Mouse (Mus musculus) hindbrain, postnatal 0 days (tissue): ENCODE results near the gene Gm10260. TPM values are rescaled to one million over a fixed set of nuclear protein-coding genes. Genes with fewer than 3 reads are reported as not detected.
A peak's percentile ranks its signal among the peaks of the same experiment; 100 is the strongest.

Experiments
- ATAC-seq: fragments of 200-750 bp; cut with Nextera tagmentation; 2 replicates; pipeline ENCODE4 v1.8.0; 2017; ENCODE audit warnings: mild to moderate bottlenecking, moderate TSS enrichment, moderate library complexity
- DNase-seq: peaks from one replicate; pipeline ENCODE4 v3.0.0-alpha.2; 2015; ENCODE audit warnings: low spot score
- H3K27ac ChIP-seq: fragments of 300-500 bp; sonication (generic); 2 replicates; pipeline ENCODE4 v1.5.1; 2014; ENCODE audit warnings: mild to moderate bottlenecking
- H3K27me3 ChIP-seq: fragments of 300-500 bp; sonication (generic); 2 replicates; pipeline ENCODE4 v1.6.1; 2014; ENCODE audit warnings: low read length, mixed read lengths; ENCODE audit not compliant: insufficient read depth
- H3K36me3 ChIP-seq: fragments of 300-500 bp; sonication (generic); 2 replicates; pipeline ENCODE4 v1.6.1; 2014; ENCODE audit warnings: low read length, mixed read lengths; ENCODE audit not compliant: insufficient read depth
- H3K4me1 ChIP-seq: fragments of 300-500 bp; sonication (generic); 2 replicates; pipeline ENCODE4 v1.6.1; 2014; ENCODE audit warnings: antibody characterized with exemption, low read length, mixed read lengths; ENCODE audit not compliant: insufficient read depth
- H3K4me2 ChIP-seq: fragments of 300-500 bp; sonication (generic); 2 replicates; pipeline ENCODE4 v1.6.1; 2014; ENCODE audit warnings: low read depth, mild to moderate bottlenecking, low read length, moderate library complexity, mixed read lengths
- H3K4me3 ChIP-seq: fragments of 300-500 bp; sonication (generic); 2 replicates; pipeline ENCODE4 v1.5.1; 2014; ENCODE audit warnings: low read length
- H3K9ac ChIP-seq: fragments of 300-500 bp; sonication (generic); replicated peaks from 2 replicates; pipeline ENCODE4 v1.6.1; 2014; ENCODE audit warnings: mild to moderate bottlenecking, low read length, moderate library complexity, mixed read lengths
- H3K9me3 ChIP-seq: fragments of 300-500 bp; sonication (generic); 2 replicates; pipeline ENCODE4 v1.6.1; 2016; ENCODE audit warnings: low read length, mixed read lengths
- CTCF ChIP-seq: IDR thresholded peaks from 2 replicates; pipeline ENCODE4 v1.5.1; 2016; ENCODE audit warnings: antibody characterized with exemption, control low read depth, low read depth
- WGBS: fragments of 180-500 bp; shearing (Covaris S2); extraction: QIAGEN DNeasy Blood & Tissue Kit; methylation state at CpG from one replicate; pipeline ENCODE4 v1.1.7; 2014; 5-methylcytosine and 5-hydroxymethylcytosine counted together
- polyA plus RNA-seq: library from polyadenylated mRNA; unstranded; fragments of >200 nt; fragmentation: Nextera tagmentation; extraction: Ambion mirVana; gene quantifications from 2 replicates; pipeline ENCODE4 v1.2.1, GENCODE M21; 2015
- total RNA-seq: library from RNA; depleted of rRNA; stranded (reverse); fragments of >200 nt; gene quantifications from 2 replicates; pipeline ENCODE4 v1.2.3, GENCODE M21; 2014

Gm10260 gene
- total and polyA plus RNA-seq, 2 experiments from 2014 or later: 4.0 to 196 TPM

DNA sequence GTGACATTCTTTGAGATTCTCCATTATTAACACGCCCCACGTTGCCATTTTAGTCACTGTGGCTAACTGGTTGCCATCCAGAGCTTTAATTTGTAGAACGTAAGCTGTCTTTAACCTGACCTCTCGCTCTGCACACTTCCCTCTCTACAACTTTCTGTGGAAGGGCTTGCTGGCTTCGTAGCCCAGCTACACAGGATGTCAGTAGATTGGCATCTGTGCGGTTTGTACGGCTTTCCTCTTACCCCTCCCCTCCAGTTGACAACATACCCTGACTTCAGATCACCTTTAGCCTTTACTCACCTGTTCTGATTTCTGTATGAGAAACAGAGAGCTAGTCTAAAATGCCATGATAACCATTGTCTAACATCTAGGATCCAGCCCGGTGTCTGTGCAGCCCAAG is 1.7 kb upstream of the Gm10260 start:
- no peaks in the 10 kb centered on the region for H3K9me3 ChIP-seq
- TF ChIP-seq CTCF: no peak
- ATAC-seq (no peak), DNase-seq (no peak)
- 94% methylated on average over 8 of the region's 8 CpGs for WGBS
- no peaks in the 10 kb centered on the region for H3K27me3 ChIP-seq
- H3K4me1 ChIP-seq: no peaks in the 10 kb centered on the region
- no peak overlapping the region for H3K4me3 ChIP-seq
- H3K4me2 ChIP-seq: no peak overlapping the region
- H3K27ac ChIP-seq: no peak overlapping the region
- no peaks in the 10 kb centered on the region for H3K36me3 ChIP-seq
- H3K9ac ChIP-seq: no peak overlapping the region

DNA sequence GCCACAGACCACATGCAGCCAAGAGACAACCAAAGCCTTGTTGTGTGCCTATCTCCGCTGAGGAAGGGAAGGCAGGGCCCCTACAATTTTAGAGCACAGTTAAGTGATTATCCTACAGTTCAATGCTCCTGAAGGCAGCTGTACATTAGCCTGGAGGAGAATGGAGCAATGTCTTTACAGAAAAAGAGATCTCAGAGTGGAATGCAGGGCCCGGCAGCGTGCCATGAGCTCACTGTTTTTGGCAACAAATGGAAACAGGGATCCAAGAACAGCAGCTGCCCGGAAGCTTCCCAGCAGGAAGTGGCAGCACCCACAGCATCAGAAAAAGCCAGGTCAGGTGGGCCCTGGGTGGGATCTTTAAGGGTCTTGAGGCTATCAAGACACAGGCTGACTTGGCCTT is 3.4 kb downstream of the Gm10260 start:
- Histone ChIP-seq H3K4me1 (peaks cover 5% of the 10 kb centered on the region; the same call in 1 of the 2 replicates), H3K9me3 (no peaks in the 10 kb centered on the region), H3K4me2 (no peak overlapping the region), H3K27ac (peak overlapping the region; percentile 33), H3K27me3 (no peaks in the 10 kb centered on the region), H3K9ac (no peak overlapping the region), H3K36me3 (no peaks in the 10 kb centered on the region), H3K4me3 (no peak overlapping the region)
- ATAC-seq: peak; percentile 62; the same call in 1 of the 2 replicates
- 34% methylated on average over 4 of the region's 4 CpGs for WGBS
- peak; percentile 62 for DNase-seq
- no peak for TF ChIP-seq CTCF

DNA sequence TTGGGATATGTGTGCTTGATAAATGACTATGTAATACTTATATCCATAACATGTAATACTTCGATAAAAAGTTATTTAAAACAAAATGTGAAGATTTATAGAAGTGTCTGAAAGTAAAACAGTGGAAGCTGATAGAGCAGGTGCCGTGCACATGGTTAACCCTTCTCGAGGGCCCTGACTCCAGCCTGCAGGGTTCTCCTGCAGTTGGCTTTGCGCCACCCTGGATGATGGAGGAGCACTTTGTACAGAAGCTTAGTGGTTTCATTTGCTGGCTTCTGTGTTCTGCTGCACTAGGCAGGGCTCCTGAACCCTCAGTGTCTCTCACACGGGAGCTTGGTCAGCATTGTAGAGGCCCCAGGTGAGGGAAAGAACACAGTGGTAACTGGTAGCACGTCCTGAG is 4.3 kb downstream of the Gm10260 start:
- Histone ChIP-seq H3K4me3 (no peak overlapping the region), H3K9me3 (no peaks in the 10 kb centered on the region), H3K27me3 (no peaks in the 10 kb centered on the region), H3K9ac (no peak overlapping the region), H3K4me2 (no peak overlapping the region), H3K27ac (peak overlapping the region; percentile 33; the same call in 1 of the 2 replicates), H3K4me1 (peaks cover 5% of the 10 kb centered on the region; the same call in 1 of the 2 replicates), H3K36me3 (no peaks in the 10 kb centered on the region)
- ATAC-seq (no peak), DNase-seq (no peak)
- no peak for TF ChIP-seq CTCF
- 64% methylated on average over 6 of the region's 6 CpGs for WGBS

DNA sequence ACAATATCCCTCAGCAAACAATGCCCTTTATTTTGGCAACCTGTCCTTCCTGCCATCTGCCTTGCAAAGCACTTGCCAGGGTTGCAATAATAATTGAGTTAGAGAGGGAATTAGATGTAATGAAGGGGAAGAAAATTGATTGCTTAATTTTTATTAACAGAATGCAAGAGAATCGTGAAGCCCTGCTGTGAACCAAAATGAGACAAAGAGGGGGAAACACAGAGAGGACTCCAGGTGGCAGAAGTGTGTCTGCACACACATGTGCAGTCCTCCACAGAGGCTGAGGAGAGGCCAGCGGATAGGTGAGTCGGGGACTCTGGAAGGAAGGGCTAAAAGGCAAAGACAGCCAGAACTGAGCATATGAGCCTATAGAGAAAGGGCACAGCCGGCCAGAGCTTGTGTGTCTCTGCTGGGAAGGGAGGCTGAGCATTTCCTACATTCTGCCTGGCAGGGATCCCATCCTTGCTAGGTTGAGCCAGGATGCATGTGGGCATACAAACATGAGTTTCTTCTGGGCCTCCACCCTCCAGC is 9.5 kb downstream of the Gm10260 start:
- H3K36me3 ChIP-seq: no peaks in the 10 kb centered on the region
- peak; percentile 59 for ATAC-seq
- H3K4me1 ChIP-seq: peaks cover 12% of the 10 kb centered on the region
- TF ChIP-seq CTCF: peak; percentile 38
- no peak overlapping the region for H3K4me2 ChIP-seq
- H3K9me3 ChIP-seq: no peaks in the 10 kb centered on the region
- no peak overlapping the region for H3K9ac ChIP-seq
- 20% methylated on average over 4 of the region's 4 CpGs for whole genome bisulfite sequencing
- H3K27me3 ChIP-seq: no peaks in the 10 kb centered on the region
- no peak overlapping the region for H3K4me3 ChIP-seq
- peak overlapping the region; percentile 54; the same call in 1 of the 2 replicates for H3K27ac ChIP-seq
- DNase-seq: peak; percentile 74

DNA sequence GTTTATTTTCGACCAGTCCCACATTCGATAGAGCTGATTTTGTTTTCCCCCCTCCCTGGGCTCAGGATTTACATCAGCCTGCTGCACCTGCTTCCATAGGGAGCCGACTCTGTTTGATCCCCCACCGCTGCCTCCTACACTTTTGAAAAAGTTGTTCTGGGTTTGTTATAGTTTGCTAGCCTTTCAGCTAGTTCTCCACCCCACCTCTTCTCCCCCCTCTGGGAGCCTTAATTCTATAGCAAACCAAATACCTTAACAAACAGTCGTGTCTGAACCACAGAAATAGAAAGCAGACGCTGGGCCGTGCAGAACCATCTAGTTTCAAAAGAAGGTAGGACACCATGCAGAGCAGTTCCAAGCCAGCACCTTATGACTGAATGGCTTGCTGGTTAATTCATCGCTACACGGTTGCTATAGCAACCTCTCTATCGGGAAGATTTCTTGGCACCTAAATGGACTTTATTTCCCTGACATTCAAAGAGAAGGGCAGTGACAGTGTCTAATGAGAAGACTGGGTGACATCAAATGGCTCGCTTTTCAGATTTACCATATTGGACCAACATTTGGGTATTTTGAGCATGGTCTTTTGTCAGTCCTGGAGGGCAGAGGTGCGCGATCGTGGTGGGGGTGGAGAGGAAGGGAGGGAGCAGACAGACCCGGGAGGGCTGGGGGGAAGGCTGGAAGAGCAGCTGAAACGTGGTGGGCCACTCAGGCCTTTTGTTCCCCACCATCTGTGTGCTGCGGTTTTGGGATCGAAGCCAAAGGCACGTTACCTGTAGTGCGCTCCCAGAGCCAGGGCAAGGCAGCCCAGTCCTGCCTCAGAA is 13.2 kb downstream of the Gm10260 start:
- Histone ChIP-seq H3K36me3 (no peaks in the 10 kb centered on the region), H3K27me3 (no peaks in the 10 kb centered on the region), H3K9me3 (no peaks in the 10 kb centered on the region), H3K9ac (no peak overlapping the region), H3K4me2 (peak overlapping the region; percentile 49), H3K4me3 (0 out of 2 replicates have a peak overlapping the region, but pooled peaks have one; percentile 6), H3K4me1 (peaks cover 12% of the 10 kb centered on the region), H3K27ac (peak overlapping the region; percentile 76)
- WGBS: 10% methylated on average over 20 of the region's 20 CpGs
- TF ChIP-seq CTCF: no peak
- ATAC-seq (peak; percentile 79), DNase-seq (peak; percentile 84)

DNA sequence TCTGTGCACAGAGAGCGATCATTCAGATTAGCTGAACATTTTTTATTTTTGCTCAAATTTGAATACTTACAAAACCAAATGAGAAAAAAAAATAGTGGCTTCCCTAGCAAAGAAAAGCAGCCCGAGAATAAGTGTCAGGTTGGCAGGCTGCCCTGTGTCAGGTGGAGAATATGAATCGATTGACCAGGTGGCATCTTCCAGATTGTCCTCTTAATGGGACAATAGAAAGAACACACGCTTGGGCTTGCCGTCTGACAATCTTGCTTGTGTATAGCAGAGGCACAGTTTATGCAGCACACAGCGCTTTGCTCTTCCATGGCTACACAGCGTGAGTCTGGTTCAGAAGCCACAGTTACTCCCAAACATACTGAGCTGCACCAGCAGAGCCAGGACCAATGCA is 15.8 kb downstream of the Gm10260 start:
- Histone ChIP-seq H3K36me3 (no peaks in the 10 kb centered on the region), H3K4me3 (no peak overlapping the region), H3K27me3 (no peaks in the 10 kb centered on the region), H3K27ac (no peak overlapping the region), H3K9me3 (no peaks in the 10 kb centered on the region), H3K4me2 (no peak overlapping the region), H3K4me1 (peaks cover 12% of the 10 kb centered on the region), H3K9ac (no peak overlapping the region)
- ATAC-seq: no peak
- 46% methylated on average over 7 of the region's 7 CpGs for WGBS
- TF ChIP-seq CTCF: no peak
- DNase-seq: peak; percentile 28

DNA sequence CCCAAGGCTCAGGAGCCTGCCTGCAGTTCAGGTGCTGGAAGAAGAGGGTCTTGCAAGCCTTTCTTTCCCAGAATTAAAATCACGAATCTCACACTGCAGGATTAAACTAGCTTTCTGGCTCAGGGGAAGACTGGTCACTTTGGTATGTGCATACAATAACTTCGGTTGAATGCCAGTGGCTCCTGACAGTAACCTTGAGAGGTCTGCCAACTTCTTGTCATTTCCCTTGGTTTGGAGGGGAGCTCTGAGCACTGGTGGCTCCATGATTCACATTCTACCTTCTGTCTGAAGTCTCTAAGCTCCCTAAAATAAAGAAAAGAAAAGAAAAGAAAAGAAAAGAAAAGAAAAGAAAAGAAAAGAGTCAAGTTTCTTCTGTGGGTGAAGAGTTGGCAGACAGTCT is 16.4 kb downstream of the Gm10260 start:
- no peaks in the 10 kb centered on the region for H3K27me3 ChIP-seq
- DNase-seq (no peak), ATAC-seq (no peak)
- WGBS: 29% methylated on average over 2 of the region's 2 CpGs
- H3K9me3 ChIP-seq: no peaks in the 10 kb centered on the region
- no peak for TF ChIP-seq CTCF
- no peak overlapping the region for H3K4me2 ChIP-seq
- no peaks in the 10 kb centered on the region for H3K36me3 ChIP-seq
- H3K9ac ChIP-seq: no peak overlapping the region
- peaks cover 12% of the 10 kb centered on the region for H3K4me1 ChIP-seq
- H3K27ac ChIP-seq: no peak overlapping the region
- no peak overlapping the region for H3K4me3 ChIP-seq
